Mouse (Mus musculus) midbrain, embryonic 10.5 days (tissue): ENCODE data around the gene Vmn1r54. TPM values are rescaled to one million over a fixed set of nuclear protein-coding genes. Genes with fewer than 3 reads are reported as not detected.
"Not testable (repeated sequence)": the region's sequence is repeated elsewhere in the genome, so short reads cannot be mapped to it uniquely, and the experiment has no call there.

ENCODE experiments used
- DNase-seq: peaks from one replicate; pipeline ENCODE4 v3.0.0-alpha.2; 2017; ENCODE audit warnings: low spot score
- H3K27ac ChIP-seq: fragments of 300-500 bp; sonication (generic); replicated peaks from 2 replicates; pipeline ENCODE4 v1.5.1; 2016; ENCODE audit warnings: mild to moderate bottlenecking
- H3K27me3 ChIP-seq: fragments of 300-500 bp; sonication (generic); 2 replicates; pipeline ENCODE4 v1.6.1; 2016; ENCODE audit warnings: low read depth, mild to moderate bottlenecking; ENCODE audit not compliant: poor library complexity, severe bottlenecking
- H3K36me3 ChIP-seq: fragments of 300-500 bp; sonication (generic); 2 replicates; pipeline ENCODE4 v1.6.1; 2016; ENCODE audit warnings: mild to moderate bottlenecking, moderate library complexity
- H3K4me1 ChIP-seq: fragments of 300-500 bp; sonication (generic); 2 replicates; pipeline ENCODE4 v1.6.1; 2016
- H3K4me3 ChIP-seq: fragments of 300-500 bp; sonication (generic); 2 replicates; pipeline ENCODE4 v1.5.1; 2016; ENCODE audit warnings: mild to moderate bottlenecking, moderate library complexity
- H3K9me3 ChIP-seq: fragments of 300-500 bp; sonication (generic); replicated peaks from 2 replicates; pipeline ENCODE4 v1.6.1; 2016; ENCODE audit warnings: mild to moderate bottlenecking
- WGBS: fragments of 180-500 bp; shearing (Covaris S2); methylation state at CpG from one replicate; pipeline ENCODE4 v1.1.7; 2016; 5-methylcytosine and 5-hydroxymethylcytosine counted together
- polyA plus RNA-seq: library from polyadenylated mRNA; unstranded; fragments of >200 nt; fragmentation: Nextera tagmentation; extraction: Ambion mirVana; gene quantifications from 2 replicates; pipeline ENCODE4 v1.2.1, GENCODE M21; 2016

Vmn1r54 gene
- not detected in 2 replicates for polyA plus RNA-seq

GRCm38 (mm10) chr6:90246000-90246399, at the start of gene Vmn1r54:
Vmn1r54 (plus strand) TSS chr6:90246300.
- H3K4me1 ChIP-seq = no peaks in the 10 kb centered on the region
- H3K27ac ChIP-seq = no peak within 1 kb of the TSS
- 70% methylated on average over 1 of the region's 1 CpGs for WGBS
- H3K4me3 ChIP-seq = no peak within 1 kb of the TSS
- DNase-seq = no peak
- H3K36me3 ChIP-seq = no peaks in the 10 kb centered on the region
- no peaks in the 10 kb centered on the region for H3K9me3 ChIP-seq
- H3K27me3 ChIP-seq = no peaks in the 10 kb centered on the region

DNA sequence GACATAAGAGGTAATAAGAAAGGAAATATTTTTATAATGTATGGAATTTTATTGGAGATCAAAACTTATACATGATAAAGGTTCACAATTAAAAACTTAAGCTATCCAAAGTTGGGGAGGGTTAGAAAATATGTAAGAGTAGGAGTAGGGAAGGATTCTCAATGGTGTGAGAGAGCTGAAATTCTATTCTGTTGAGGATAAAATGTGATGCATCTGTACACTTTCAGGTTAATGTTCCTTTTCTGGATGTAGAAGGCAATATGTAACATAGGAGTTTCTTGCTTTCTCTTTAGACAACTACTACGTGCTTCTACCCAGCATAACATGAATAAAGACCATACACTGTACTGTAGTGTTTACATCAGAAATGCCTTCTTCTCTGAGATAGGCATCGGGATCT, 43.6 kb upstream of the Vmn1r54 start, which contains the start of gene V1ra8:
Gene V1ra8 (plus strand): TSS at position 301 of the 400 bp plus-strand sequence.
- not testable (repeated sequence) for H3K4me1 ChIP-seq, H3K36me3 ChIP-seq, H3K4me3 ChIP-seq, H3K27me3 ChIP-seq, H3K27ac ChIP-seq, H3K9me3 ChIP-seq, DNase-seq
- 86% methylated on average over 2 of the region's 2 CpGs for WGBS

DNA sequence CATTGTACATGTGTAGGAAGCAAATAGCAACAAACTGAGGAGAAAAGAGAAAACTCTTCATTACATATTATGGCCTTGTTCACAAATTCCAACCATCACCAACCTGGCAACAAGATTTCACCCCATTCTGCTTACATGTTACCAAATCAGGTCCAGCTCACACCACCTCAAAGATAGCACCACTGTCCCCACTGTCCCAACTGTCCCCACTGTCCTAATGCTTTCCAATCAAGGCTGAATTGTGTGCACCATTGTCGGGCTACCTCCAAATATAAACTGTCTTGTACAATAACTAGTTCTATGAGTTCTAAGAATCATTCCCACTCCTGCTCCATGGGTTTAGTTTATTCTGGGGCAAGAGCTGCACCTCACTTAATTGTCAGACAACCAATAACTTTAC, 21.8 kb upstream of the Vmn1r54 start, which contains the start of gene Vmn1r53:
Gene Vmn1r53 (minus strand): TSS at position 101 of the 400 bp plus-strand sequence.
- no peaks in the 10 kb centered on the region for H3K4me1 ChIP-seq
- H3K36me3 ChIP-seq = no peaks in the 10 kb centered on the region
- H3K27me3 ChIP-seq = no peaks in the 10 kb centered on the region
- no peak for DNase-seq
- WGBS = 88% methylated on average over 1 of the region's 1 CpGs
- H3K4me3 ChIP-seq = no peak within 1 kb of the TSS
- no peak within 1 kb of the TSS for H3K27ac ChIP-seq
- peaks cover 28% of the 10 kb centered on the region for H3K9me3 ChIP-seq

GRCm38 (mm10) chr6:90232114-90232513, 14.0 kb upstream of the Vmn1r54 start:
- WGBS = 93% methylated on average over 4 of the region's 4 CpGs
- not testable (repeated sequence) for H3K27ac ChIP-seq, H3K36me3 ChIP-seq, H3K4me3 ChIP-seq, DNase-seq, H3K27me3 ChIP-seq, H3K4me1 ChIP-seq
- H3K9me3 ChIP-seq = peaks cover 38% of the 10 kb centered on the region

GRCm38 (mm10) chr6:90232681-90233080, 13.4 kb upstream of the Vmn1r54 start:
- Histone ChIP-seq H3K9me3 (peaks cover 35% of the 10 kb centered on the region), H3K4me1 (no peaks in the 10 kb centered on the region), H3K27me3 (no peaks in the 10 kb centered on the region), H3K36me3 (no peaks in the 10 kb centered on the region), H3K27ac (no peak overlapping the region), H3K4me3 (no peak overlapping the region)
- 58% methylated on average over 27 of the region's 27 CpGs for WGBS
- no peak for DNase-seq

GRCm38 (mm10) chr6:90244019-90244418, 2.1 kb upstream of the Vmn1r54 start:
- Histone ChIP-seq H3K27ac (no peak overlapping the region), H3K4me1 (no peaks in the 10 kb centered on the region), H3K27me3 (no peaks in the 10 kb centered on the region), H3K4me3 (no peak overlapping the region), H3K36me3 (no peaks in the 10 kb centered on the region), H3K9me3 (0 out of 2 replicates have a peak, but pooled peaks cover 2% of the 10 kb centered on the region)
- 83% methylated on average over 3 of the region's 3 CpGs for WGBS
- DNase-seq = no peak

DNA sequence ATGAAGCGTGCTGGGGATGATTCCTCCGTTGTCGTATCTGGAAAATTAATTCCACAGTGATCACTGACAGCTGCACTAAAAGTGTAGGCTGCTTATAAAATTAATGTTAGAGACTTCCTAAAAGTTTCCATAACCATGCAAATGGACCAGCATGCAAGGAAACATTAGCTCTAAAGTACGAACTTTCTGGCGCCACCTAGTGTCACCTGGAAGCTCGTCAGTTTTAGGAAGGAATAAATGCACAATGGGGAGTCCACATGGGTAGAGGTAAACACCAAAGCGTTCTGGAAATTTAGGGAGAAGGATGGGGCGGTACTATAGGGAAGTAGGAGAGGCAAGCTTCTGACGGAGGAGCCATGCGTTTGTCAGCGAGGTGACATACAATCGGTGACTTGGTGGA, 42.2 kb downstream of the Vmn1r54 start:
- no peak overlapping the region for H3K27ac ChIP-seq
- H3K36me3 ChIP-seq = no peaks in the 10 kb centered on the region
- H3K9me3 ChIP-seq = peaks cover 25% of the 10 kb centered on the region
- 59% methylated on average over 12 of the region's 12 CpGs for WGBS
- H3K4me1 ChIP-seq = no peaks in the 10 kb centered on the region
- H3K4me3 ChIP-seq = no peak overlapping the region
- no peak for DNase-seq
- no peaks in the 10 kb centered on the region for H3K27me3 ChIP-seq

DNA sequence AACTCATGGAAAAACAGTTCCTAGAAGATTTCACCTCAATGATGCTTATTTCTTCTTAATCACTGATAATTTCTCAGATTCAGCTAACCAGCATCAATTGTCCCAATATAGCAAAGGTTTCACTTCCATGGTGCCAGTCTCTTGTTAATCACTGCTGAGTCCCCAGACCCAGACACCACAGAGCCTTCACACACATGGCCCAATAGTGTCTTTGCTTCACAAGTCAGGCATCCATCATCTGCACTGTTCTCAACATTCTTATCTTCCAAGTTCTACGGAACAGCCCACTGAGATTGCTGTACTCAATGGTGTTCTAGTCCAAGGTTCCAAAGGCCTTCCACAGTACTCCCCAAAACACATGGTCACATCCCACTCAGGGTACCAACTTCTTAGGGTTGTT, 54.8 kb downstream of the Vmn1r54 start, which contains the start of gene BC048671:
Gene BC048671 (plus strand): TSS at position 301 of the 400 bp plus-strand sequence.
- no peak within 1 kb of the TSS for H3K27ac ChIP-seq
- WGBS = 85% methylated on average over 1 of the region's 1 CpGs
- DNase-seq = no peak
- H3K27me3 ChIP-seq = no peaks in the 10 kb centered on the region
- peaks cover 4% of the 10 kb centered on the region for H3K9me3 ChIP-seq
- no peak within 1 kb of the TSS for H3K4me3 ChIP-seq
- no peaks in the 10 kb centered on the region for H3K4me1 ChIP-seq
- H3K36me3 ChIP-seq = no peaks in the 10 kb centered on the region

DNA sequence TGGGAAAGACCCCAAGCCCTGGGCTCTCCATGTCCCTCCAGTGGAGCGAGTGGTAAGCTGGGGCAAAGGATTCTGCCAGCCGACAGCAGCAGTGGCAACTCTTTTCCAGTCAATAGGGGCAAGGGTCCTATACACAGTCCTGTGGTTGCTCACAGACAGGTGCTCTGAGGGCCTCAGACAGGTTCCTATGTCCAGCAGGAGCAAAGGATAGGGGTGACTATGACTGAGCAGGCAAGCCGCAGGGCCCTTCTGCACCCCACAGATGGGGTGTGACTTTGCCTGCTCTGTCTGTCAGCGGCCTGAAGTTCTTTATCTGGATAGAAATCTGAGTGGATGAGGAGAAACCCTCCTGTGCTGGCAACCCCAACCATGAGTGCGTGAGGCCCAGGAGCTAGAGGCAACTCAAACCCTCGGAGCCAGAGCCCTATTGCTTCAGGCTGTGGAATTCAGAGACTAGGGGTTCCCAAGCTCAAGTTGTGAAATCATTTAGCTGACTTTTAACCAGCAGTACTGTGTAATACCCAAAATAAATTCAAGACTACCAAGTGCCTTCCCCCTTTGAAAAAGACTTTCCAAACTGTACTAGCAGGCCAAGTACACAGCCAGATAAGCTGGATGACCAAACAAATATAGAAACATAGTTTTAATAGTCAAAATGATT, 60.3 kb downstream of the Vmn1r54 start:
- H3K36me3 ChIP-seq = no peaks in the 10 kb centered on the region
- 93% methylated on average over 6 of the region's 6 CpGs for WGBS
- no peak overlapping the region for H3K4me3 ChIP-seq
- no peaks in the 10 kb centered on the region for H3K27me3 ChIP-seq
- no peaks in the 10 kb centered on the region for H3K4me1 ChIP-seq
- no peak for DNase-seq
- H3K27ac ChIP-seq = no peak overlapping the region
- peaks cover 23% of the 10 kb centered on the region for H3K9me3 ChIP-seq

GRCm38 (mm10) chr6:90308839-90309778, 63.0 kb downstream of the Vmn1r54 start:
- 86% methylated on average over 87 of the region's 87 CpGs for WGBS
- DNase-seq = no peak
- Histone ChIP-seq H3K36me3 (no peaks in the 10 kb centered on the region), H3K9me3 (peaks cover 28% of the 10 kb centered on the region), H3K27me3 (no peaks in the 10 kb centered on the region), H3K4me1 (no peaks in the 10 kb centered on the region), H3K27ac (no peak overlapping the region), H3K4me3 (no peak overlapping the region)

- 84% methylated on average over 5 of the region's 5 CpGs for WGBS
- Histone ChIP-seq H3K36me3 (no peaks in the 10 kb centered on the region), H3K4me1 (no peaks in the 10 kb centered on the region), H3K9me3 (peaks cover 10% of the 10 kb centered on the region), H3K27me3 (no peaks in the 10 kb centered on the region), H3K4me3 (no peak overlapping the region), H3K27ac (no peak overlapping the region)
- DNase-seq = no peak
Observed at GRCm38 (mm10) chr6:90315961-90316360, 69.9 kb downstream of the Vmn1r54 start.

GRCm38 (mm10) chr6:90317510-90318258, 71.6 kb downstream of the Vmn1r54 start:
- DNase-seq = no peak
- Histone ChIP-seq H3K9me3 (no peaks in the 10 kb centered on the region; the same call in 1 of the 2 replicates), H3K27me3 (no peaks in the 10 kb centered on the region), H3K4me3 (no peak overlapping the region), H3K4me1 (no peaks in the 10 kb centered on the region), H3K27ac (no peak overlapping the region), H3K36me3 (no peaks in the 10 kb centered on the region)
- 87% methylated on average over 2 of the region's 2 CpGs for WGBS
